Mouse (Mus musculus) E14TG2a.4 (cell line): ENCODE results near the gene Tfip11.

ENCODE experiments used
- CTCF ChIP-seq: conservative IDR thresholded peaks from 2 replicates; pipeline ENCODE4 v1.5.1; 2014; ENCODE audit warnings: low read length
- POU5F1 ChIP-seq: IDR thresholded peaks from 2 replicates; pipeline ENCODE4 v1.6.1; 2014; ENCODE audit warnings: low read length, borderline replicate concordance

DNA sequence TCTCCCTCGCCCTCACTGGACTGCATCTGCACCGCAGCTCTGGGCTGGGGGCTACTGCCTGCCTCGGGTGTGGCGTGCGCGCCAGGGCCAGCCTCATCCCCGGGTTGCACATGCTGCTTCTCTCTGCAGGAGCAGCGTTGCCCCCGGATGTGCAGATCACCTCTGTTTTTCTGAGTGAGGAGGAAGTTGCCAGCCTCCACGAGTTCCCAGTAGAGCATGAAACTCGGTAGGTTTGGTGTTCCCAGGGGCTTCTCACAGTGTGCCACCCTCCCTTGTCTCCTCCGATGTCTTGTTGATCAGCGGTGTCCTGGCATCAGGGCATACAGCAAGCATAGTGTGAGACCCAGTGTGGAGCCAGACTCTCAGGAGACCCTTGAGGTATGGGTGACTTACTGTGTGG lies 43.2 kb downstream of the Tfip11 start:
- TF ChIP-seq CTCF (no peak), POU5F1 (no peak)
